Mouse (Mus musculus) CH12.LX (cell line): ENCODE measurements around the gene Sema7a.

Experiments used
- CHD1 ChIP-seq: IDR thresholded peaks from 2 replicates; pipeline ENCODE4 v1.6.1; 2012; ENCODE audit warnings: low read depth, low read length, improper control_type of control experiment, inconsistent platforms
- CHD2 ChIP-seq: IDR thresholded peaks from 2 replicates; pipeline ENCODE4 v1.6.1; 2011; ENCODE audit warnings: low read length, improper control_type of control experiment
- CTCF ChIP-seq, 2 experiments: IDR thresholded peaks in 1 of 2; conservative IDR thresholded peaks in 1 of 2; 2 replicates each; pipeline ENCODE4 v1.5.1; 2011 to 2012; ENCODE audit warnings: low read depth in 2 of 2, low read length in 2 of 2, improper control_type of control experiment in 1 of 2, inconsistent platforms in 1 of 2, mild to moderate bottlenecking in 1 of 2, moderate library complexity in 1 of 2
- EP300 ChIP-seq: IDR thresholded peaks from 2 replicates; pipeline ENCODE4 v1.6.1; 2011; ENCODE audit warnings: low read length, improper control_type of control experiment
- JUND ChIP-seq: conservative IDR thresholded peaks from 2 replicates; pipeline ENCODE4 v1.6.1; 2011; ENCODE audit warnings: low read depth, low read length, improper control_type of control experiment
- KAT2A ChIP-seq: IDR thresholded peaks from 2 replicates; pipeline ENCODE4 v1.6.1; 2012; ENCODE audit warnings: low read length, improper control_type of control experiment, inconsistent platforms; ENCODE audit not compliant: insufficient replicate concordance
- MAX ChIP-seq: IDR thresholded peaks from 2 replicates; pipeline ENCODE4 v1.6.1; 2011; ENCODE audit warnings: low read length, improper control_type of control experiment
- MAZ ChIP-seq: IDR thresholded peaks from 2 replicates; pipeline ENCODE4 v1.6.1; 2012; ENCODE audit warnings: low read depth, mild to moderate bottlenecking, inconsistent platforms, low read length, improper control_type of control experiment, moderate library complexity
- NRF1 ChIP-seq: IDR thresholded peaks from 2 replicates; pipeline ENCODE4 v1.6.1; 2014; ENCODE audit warnings: low read depth, mild to moderate bottlenecking, inconsistent platforms, low read length, improper control_type of control experiment, moderate library complexity
- POLR2A ChIP-seq: IDR thresholded peaks from 2 replicates; pipeline ENCODE4 v1.6.1; 2011; ENCODE audit warnings: low read depth, mild to moderate bottlenecking, improper control_type of control experiment, low read length
- POLR2AphosphoS2 ChIP-seq: IDR thresholded peaks from 2 replicates; pipeline ENCODE4 v1.6.1; 2011; ENCODE audit warnings: low read depth, low read length, improper control_type of control experiment
- SMC3 ChIP-seq: IDR thresholded peaks from 2 replicates; pipeline ENCODE4 v1.6.1; 2011; ENCODE audit warnings: low read depth, low read length, improper control_type of control experiment
- TBP ChIP-seq: conservative IDR thresholded peaks from 2 replicates; pipeline ENCODE4 v1.6.1; 2011; ENCODE audit warnings: low read depth, low read length, improper control_type of control experiment
- ZNF384 ChIP-seq: IDR thresholded peaks from 2 replicates; pipeline ENCODE4 v1.6.1; 2012; ENCODE audit warnings: low read depth, low read length, improper control_type of control experiment, inconsistent platforms

DNA sequence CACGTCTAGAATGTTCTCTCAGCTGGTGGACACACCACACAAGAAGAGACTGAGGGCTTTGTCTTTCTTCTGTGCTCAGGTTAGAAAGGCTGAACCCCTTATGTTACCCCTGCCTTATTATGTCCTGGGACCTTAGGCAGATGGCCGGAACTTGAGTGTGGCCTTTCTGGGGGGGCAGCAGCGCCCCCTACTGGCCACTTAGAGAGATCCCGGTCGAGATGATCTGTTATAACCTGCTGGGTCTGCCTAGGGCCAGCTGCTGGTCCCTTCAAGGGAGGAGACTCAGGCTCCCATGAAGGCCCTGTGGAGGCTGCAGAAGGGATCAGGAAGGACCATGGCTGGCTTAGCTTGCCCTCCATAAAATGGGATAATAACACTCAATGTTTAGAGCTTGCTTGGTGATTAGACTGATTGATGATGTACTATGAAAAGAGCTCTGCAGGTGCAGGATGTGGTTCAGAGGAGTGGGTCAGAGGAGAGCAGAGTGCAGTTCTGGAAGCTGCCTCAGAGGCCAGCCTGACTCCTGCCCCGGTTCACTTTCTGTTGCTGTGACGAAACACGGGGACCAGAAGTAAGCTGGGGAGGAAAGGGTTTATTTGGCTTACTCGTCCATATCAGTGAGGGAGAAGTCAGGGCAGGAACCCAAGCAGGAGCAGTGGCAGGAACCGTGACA is 50.7 kb downstream of the Sema7a start:
- TF ChIP-seq NRF1 (0 out of 2 replicates have a peak, but pooled peaks have one; percentile 24), CHD1 (no peak), POLR2A (peak; percentile 55; the same call in 1 of the 2 replicates), EP300 (no peak), MAX (peak; percentile 10; the same call in 1 of the 2 replicates), ZNF384 (no peak), SMC3 (peak; percentile 94), KAT2A (no peak), JUND (no peak), CTCF (conservative IDR thresholded peaks at IDR 0.05 in 1 of 2, IDR thresholded peaks at IDR 0.05 in 1 of 2; ENCODE audit: low read depth in 2 of 2, low read length in 2 of 2) (peak; percentile 69 to 92), CHD2 (no peak), MAZ (no peak), POLR2AphosphoS2 (no peak), TBP (no peak)
